Mouse (Mus musculus): ENCODE results near the gene Cdc42ep4.

DNA sequence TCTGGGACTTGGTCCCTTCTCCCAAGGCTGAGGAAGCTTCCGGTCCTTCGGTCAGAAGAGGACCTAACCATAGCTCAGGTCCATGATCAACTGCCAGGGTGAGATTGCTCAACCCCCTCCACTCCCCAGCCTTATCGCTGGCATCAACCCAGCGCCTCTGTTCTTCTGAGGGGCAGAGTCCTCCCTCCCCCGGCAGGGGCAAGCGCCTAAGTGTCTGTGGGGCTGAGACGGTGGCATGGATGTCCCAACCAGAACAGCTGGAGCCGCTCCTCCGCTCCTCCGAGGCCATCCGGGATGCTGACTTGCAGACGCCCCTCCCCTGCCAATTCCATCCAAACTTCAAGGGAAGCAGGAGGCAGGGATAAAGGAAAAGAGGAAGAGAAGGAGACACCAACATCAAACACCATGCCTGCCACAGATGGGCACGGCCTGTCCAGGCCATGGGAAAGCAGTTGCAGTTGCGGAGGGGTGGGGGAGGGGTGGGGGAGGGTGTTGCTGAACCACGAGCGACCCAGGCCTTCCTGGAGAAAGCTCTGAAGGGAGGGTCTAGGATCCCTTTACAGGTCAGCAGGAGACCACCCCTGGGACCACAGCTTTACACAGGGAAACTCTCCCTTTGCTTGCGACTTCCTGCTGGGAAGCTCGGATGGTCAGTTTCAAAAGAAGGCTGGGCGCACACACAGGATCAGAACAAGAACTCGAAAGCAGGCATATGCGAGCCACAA lies 2.7 kb downstream of the Cdc42ep4 start:
- TF ChIP-seq POLR2A (IDR thresholded peaks at IDR 0.05; ENCODE audit: insufficient read length, low read depth) (no peak), E2F4 (IDR thresholded peaks at IDR 0.05; ENCODE audit: insufficient read depth) (no peak), USF1 (IDR thresholded peaks at IDR 0.05; ENCODE audit: low read depth) (no peak), MAX (IDR thresholded peaks at IDR 0.05; ENCODE audit: low read depth) (no peak), CEBPB (IDR thresholded peaks at IDR 0.05; ENCODE audit: insufficient read depth, poor library complexity, severe bottlenecking) (no peak), TCF12 (IDR thresholded peaks at IDR 0.05; ENCODE audit: insufficient read depth, poor library complexity, severe bottlenecking) (no peak), SRF (IDR thresholded peaks at IDR 0.05; ENCODE audit: control insufficient read depth, insufficient read length, low read depth) (no peak), MYOG (IDR thresholded peaks at IDR 0.05; ENCODE audit: control insufficient read depth in 1 of 3, insufficient read depth in 1 of 3, insufficient read length in 2 of 3, low read depth in 2 of 3) (no peak), TCF3 (IDR thresholded peaks at IDR 0.05; ENCODE audit: insufficient read length, low read depth) (no peak), POLR2AphosphoS2 (IDR thresholded peaks at IDR 0.05; ENCODE audit: insufficient read length, low read depth) (no peak), MYOD1 (IDR thresholded peaks at IDR 0.05; ENCODE audit: control insufficient read depth in 1 of 3, insufficient read length in 2 of 3, low read depth in 2 of 3) (no peak), REST (IDR thresholded peaks at IDR 0.05; ENCODE audit: insufficient read depth, insufficient read length) (no peak)

Measured in myocyte (in vitro differentiated cells).